Mouse (Mus musculus): Measurements from ENCODE around the gene D630039A03Rik.

The D630039A03Rik gene

GRCm38 (mm10) chr4:57920522-57920921 is 4.4 kb upstream of the D630039A03Rik start:
- Histone ChIP-seq H3K4me3 (replicated peaks; ENCODE audit: low read length) (peak overlapping the region; percentile 75; the same call in 1 of the 2 replicates), H3K36me3 (ENCODE audit: insufficient read depth, low read length) (no peaks in the 10 kb centered on the region), H3K27me3 (ENCODE audit: insufficient read depth, low read length) (peaks cover 1% of the 10 kb centered on the region; the same call in 1 of the 2 replicates), H3K9me3 (ENCODE audit: low read length) (no peaks in the 10 kb centered on the region), H3K4me1 (replicated peaks; ENCODE audit: low read depth, low read length) (peaks cover 89% of the 10 kb centered on the region)
- no peak for TF ChIP-seq POU5F1 (IDR thresholded peaks at IDR 0.05; ENCODE audit: borderline replicate concordance, low read length)
- peak; percentile 100 for TF ChIP-seq NANOG (IDR thresholded peaks at IDR 0.05; ENCODE audit: borderline replicate concordance, low read length)
- no peak for TF ChIP-seq CTCF (conservative IDR thresholded peaks at IDR 0.05; ENCODE audit: low read length)

GRCm38 (mm10) chr4:57919494-57920423 is 3.7 kb upstream of the D630039A03Rik start:
- TF ChIP-seq POU5F1 (IDR thresholded peaks at IDR 0.05; ENCODE audit: borderline replicate concordance, low read length) (no peak), CTCF (conservative IDR thresholded peaks at IDR 0.05; ENCODE audit: low read length) (no peak), NANOG (IDR thresholded peaks at IDR 0.05; ENCODE audit: borderline replicate concordance, low read length) (peak; percentile 23; the same call in 1 of the 2 replicates)
- H3K36me3 ChIP-seq (ENCODE audit: insufficient read depth, low read length) = no peaks in the 10 kb centered on the region

GRCm38 (mm10) chr4:57916711-57917110 is 614 bp upstream of the D630039A03Rik start:
- H3K4me1 ChIP-seq (replicated peaks; ENCODE audit: low read depth, low read length) = peaks cover 71% of the 10 kb centered on the region
- TF ChIP-seq NANOG (IDR thresholded peaks at IDR 0.05; ENCODE audit: borderline replicate concordance, low read length) = no peak
- no peak for TF ChIP-seq CTCF (conservative IDR thresholded peaks at IDR 0.05; ENCODE audit: low read length)
- TF ChIP-seq POU5F1 (IDR thresholded peaks at IDR 0.05; ENCODE audit: borderline replicate concordance, low read length) = no peak
- H3K4me3 ChIP-seq (replicated peaks; ENCODE audit: low read length) = no peak overlapping the region; the same call in 1 of the 2 replicates
- H3K27me3 ChIP-seq (ENCODE audit: insufficient read depth, low read length) = peaks cover 5% of the 10 kb centered on the region; the same call in 1 of the 2 replicates
- H3K36me3 ChIP-seq (ENCODE audit: insufficient read depth, low read length) = no peaks in the 10 kb centered on the region
- H3K9me3 ChIP-seq (ENCODE audit: low read length) = no peaks in the 10 kb centered on the region

More at GRCm38 (mm10) chr4:57919494-57920423, 3.7 kb upstream of the D630039A03Rik start:
- H3K9me3 ChIP-seq (ENCODE audit: low read length) = no peaks in the 10 kb centered on the region
- H3K4me3 ChIP-seq (replicated peaks; ENCODE audit: low read length) = peak overlapping the region; percentile 75
- peaks cover 5% of the 10 kb centered on the region; the same call in 1 of the 2 replicates for H3K27me3 ChIP-seq (ENCODE audit: insufficient read depth, low read length)
- peaks cover 89% of the 10 kb centered on the region for H3K4me1 ChIP-seq (replicated peaks; ENCODE audit: low read depth, low read length)

- Histone ChIP-seq H3K36me3 (ENCODE audit: insufficient read depth, low read length) (no peaks in the 10 kb centered on the region), H3K27me3 (ENCODE audit: insufficient read depth, low read length) (peaks cover 5% of the 10 kb centered on the region; the same call in 1 of the 2 replicates), H3K4me3 (replicated peaks; ENCODE audit: low read length) (peak overlapping the region; percentile 54), H3K9me3 (ENCODE audit: low read length) (no peaks in the 10 kb centered on the region), H3K4me1 (replicated peaks; ENCODE audit: low read depth, low read length) (peaks cover 58% of the 10 kb centered on the region)
- TF ChIP-seq CTCF (conservative IDR thresholded peaks at IDR 0.05; ENCODE audit: low read length) (no peak), NANOG (IDR thresholded peaks at IDR 0.05; ENCODE audit: borderline replicate concordance, low read length) (no peak), POU5F1 (IDR thresholded peaks at IDR 0.05; ENCODE audit: borderline replicate concordance, low read length) (no peak)
Measured at GRCm38 (mm10) chr4:57915216-57915965, 706 bp downstream of the D630039A03Rik start.

- no peak for TF ChIP-seq POU5F1 (IDR thresholded peaks at IDR 0.05; ENCODE audit: borderline replicate concordance, low read length)
- TF ChIP-seq CTCF (conservative IDR thresholded peaks at IDR 0.05; ENCODE audit: low read length) = no peak
- no peak for TF ChIP-seq NANOG (IDR thresholded peaks at IDR 0.05; ENCODE audit: borderline replicate concordance, low read length)
- Histone ChIP-seq H3K4me3 (replicated peaks; ENCODE audit: low read length) (peak overlapping the region; percentile 54), H3K4me1 (replicated peaks; ENCODE audit: low read depth, low read length) (peaks cover 58% of the 10 kb centered on the region), H3K27me3 (ENCODE audit: insufficient read depth, low read length) (peaks cover 5% of the 10 kb centered on the region; the same call in 1 of the 2 replicates), H3K9me3 (ENCODE audit: low read length) (no peaks in the 10 kb centered on the region), H3K36me3 (ENCODE audit: insufficient read depth, low read length) (no peaks in the 10 kb centered on the region)
Measured at GRCm38 (mm10) chr4:57914193-57915190, 1.6 kb downstream of the D630039A03Rik start.

- TF ChIP-seq CTCF (conservative IDR thresholded peaks at IDR 0.05; ENCODE audit: low read length) (no peak), NANOG (IDR thresholded peaks at IDR 0.05; ENCODE audit: borderline replicate concordance, low read length) (no peak), POU5F1 (IDR thresholded peaks at IDR 0.05; ENCODE audit: borderline replicate concordance, low read length) (no peak)
- Histone ChIP-seq H3K4me3 (replicated peaks; ENCODE audit: low read length) (no peak overlapping the region), H3K4me1 (replicated peaks; ENCODE audit: low read depth, low read length) (peaks cover 55% of the 10 kb centered on the region), H3K27me3 (ENCODE audit: insufficient read depth, low read length) (peaks cover 5% of the 10 kb centered on the region; the same call in 1 of the 2 replicates), H3K36me3 (ENCODE audit: insufficient read depth, low read length) (no peaks in the 10 kb centered on the region), H3K9me3 (ENCODE audit: low read length) (no peaks in the 10 kb centered on the region)
Measured at GRCm38 (mm10) chr4:57913021-57913420, 3.1 kb downstream of the D630039A03Rik start.

- no peak overlapping the region for H3K4me3 ChIP-seq (replicated peaks; ENCODE audit: low read length)
- TF ChIP-seq NANOG (IDR thresholded peaks at IDR 0.05; ENCODE audit: borderline replicate concordance, low read length) (no peak), CTCF (conservative IDR thresholded peaks at IDR 0.05; ENCODE audit: low read length) (no peak), POU5F1 (IDR thresholded peaks at IDR 0.05; ENCODE audit: borderline replicate concordance, low read length) (no peak)
- peaks cover 26% of the 10 kb centered on the region for H3K4me1 ChIP-seq (replicated peaks; ENCODE audit: low read depth, low read length)
- no peaks in the 10 kb centered on the region for H3K27me3 ChIP-seq (ENCODE audit: insufficient read depth, low read length)
- H3K9me3 ChIP-seq (ENCODE audit: low read length) = no peaks in the 10 kb centered on the region
- no peaks in the 10 kb centered on the region for H3K36me3 ChIP-seq (ENCODE audit: insufficient read depth, low read length)
Measured at GRCm38 (mm10) chr4:57908860-57909259, 7.2 kb downstream of the D630039A03Rik start.
